Mouse (Mus musculus) stomach, postnatal 0 days (tissue): Measurements from ENCODE around the gene Rgs3. TPM values are rescaled to one million over a fixed set of nuclear protein-coding genes. Genes with fewer than 3 reads are reported as not detected.

Source experiments
- ATAC-seq: fragments of 200-750 bp; cut with Nextera tagmentation; 2 replicates; pipeline ENCODE4 v1.8.0; 2017; ENCODE audit not compliant: low FRiP score, low TSS enrichment
- DNase-seq: peaks from one replicate; pipeline ENCODE4 v3.0.0-alpha.2; 2016; ENCODE audit warnings: low spot score
- H3K27ac ChIP-seq: fragments of 300-500 bp; sonication (generic); replicated peaks from 2 replicates; pipeline ENCODE4 v1.5.1; 2014; ENCODE audit warnings: mild to moderate bottlenecking, control low read depth
- H3K27me3 ChIP-seq: fragments of 300-500 bp; sonication (generic); 2 replicates; pipeline ENCODE4 v1.6.1; 2014; ENCODE audit warnings: low read length; ENCODE audit not compliant: control insufficient read depth, insufficient read depth
- H3K36me3 ChIP-seq: fragments of 300-500 bp; sonication (generic); 2 replicates; pipeline ENCODE4 v1.6.1; 2014; ENCODE audit warnings: low read length, mixed read lengths; ENCODE audit not compliant: control insufficient read depth, insufficient read depth
- H3K4me1 ChIP-seq: fragments of 300-500 bp; sonication (generic); replicated peaks from 2 replicates; pipeline ENCODE4 v1.6.1; 2014; ENCODE audit warnings: antibody characterized with exemption; ENCODE audit not compliant: control insufficient read depth, insufficient read depth
- H3K4me2 ChIP-seq: fragments of 300-500 bp; sonication (generic); replicated peaks from 2 replicates; pipeline ENCODE4 v1.6.1; 2014; ENCODE audit warnings: low read depth, mild to moderate bottlenecking, control low read depth, moderate library complexity
- H3K4me3 ChIP-seq: fragments of 300-500 bp; sonication (generic); 2 replicates; pipeline ENCODE4 v1.5.1; 2014; ENCODE audit warnings: low read depth, low read length, control low read depth
- H3K9ac ChIP-seq: fragments of 300-500 bp; sonication (generic); 2 replicates; pipeline ENCODE4 v1.6.1; 2014; ENCODE audit warnings: mild to moderate bottlenecking, low read length, control low read depth, mixed read lengths
- H3K9me3 ChIP-seq: fragments of 300-500 bp; sonication (generic); 2 replicates; pipeline ENCODE4 v1.6.1; 2016; ENCODE audit warnings: low read length; ENCODE audit not compliant: control insufficient read depth
- CTCF ChIP-seq: IDR thresholded peaks from 2 replicates; pipeline ENCODE4 v1.5.1; 2016; ENCODE audit warnings: antibody characterized with exemption, low read depth, mild to moderate bottlenecking, moderate library complexity
- EP300 ChIP-seq: optimal IDR thresholded peaks from 2 replicates; pipeline ENCODE3; 2016; ENCODE audit warnings: antibody characterized with exemption
- whole genome bisulfite sequencing: fragments of 180-500 bp; shearing (Covaris S2); extraction: QIAGEN DNeasy Blood & Tissue Kit; methylation state at CpG from one replicate; pipeline ENCODE4 v1.1.7; 2014; 5-methylcytosine and 5-hydroxymethylcytosine counted together
- polyA plus RNA-seq: library from polyadenylated mRNA; unstranded; fragments of >200 nt; fragmentation: Nextera tagmentation; extraction: Ambion mirVana; gene quantifications from 2 replicates; pipeline ENCODE4 v1.2.1, GENCODE M21; 2015

The Rgs3 gene
- polyA plus RNA-seq, 1 experiment from 2014 or later = 30.0 TPM

DNA sequence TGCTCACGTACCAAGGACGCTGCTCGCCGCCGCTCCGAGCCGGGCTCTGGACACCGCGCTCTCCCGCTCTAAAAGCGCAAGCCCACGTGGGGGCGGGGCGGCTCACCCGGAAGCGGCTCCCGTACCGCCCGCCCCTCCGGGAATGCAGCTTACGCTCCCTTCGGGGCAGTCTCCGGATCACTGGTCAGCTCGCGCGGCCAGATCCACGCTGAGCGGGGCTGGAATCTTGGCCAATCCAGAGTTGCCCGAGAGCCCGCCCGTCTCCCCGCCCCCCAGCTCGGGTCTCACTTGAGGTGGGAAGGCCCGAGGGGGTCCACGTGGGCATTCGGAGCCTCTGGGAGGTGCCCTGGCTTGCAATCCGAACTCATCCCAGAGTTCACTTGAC lies 39.8 kb upstream of the Rgs3 start, which contains the start of gene Alad:
Gene Alad, minus strand, starts transcription at position 70 of the 385 bp plus-strand sequence.
- Histone ChIP-seq H3K36me3 (peaks cover 3% of the 10 kb centered on the region; the same call in 1 of the 2 replicates), H3K9me3 (no peaks in the 10 kb centered on the region), H3K4me1 (peaks cover 8% of the 10 kb centered on the region), H3K27ac (peak within 1 kb of the TSS; percentile 91), H3K9ac (peak within 1 kb of the TSS; percentile 73), H3K27me3 (no peaks in the 10 kb centered on the region), H3K4me2 (peak within 1 kb of the TSS; percentile 72), H3K4me3 (peak within 1 kb of the TSS; percentile 54)
- DNase-seq (peak; percentile 93), ATAC-seq (peak; percentile 83)
- 1% methylated on average over 37 of the region's 37 CpGs for WGBS
- TF ChIP-seq EP300 (no peak), CTCF (peak; percentile 37; the same call in 1 of the 2 replicates)

DNA sequence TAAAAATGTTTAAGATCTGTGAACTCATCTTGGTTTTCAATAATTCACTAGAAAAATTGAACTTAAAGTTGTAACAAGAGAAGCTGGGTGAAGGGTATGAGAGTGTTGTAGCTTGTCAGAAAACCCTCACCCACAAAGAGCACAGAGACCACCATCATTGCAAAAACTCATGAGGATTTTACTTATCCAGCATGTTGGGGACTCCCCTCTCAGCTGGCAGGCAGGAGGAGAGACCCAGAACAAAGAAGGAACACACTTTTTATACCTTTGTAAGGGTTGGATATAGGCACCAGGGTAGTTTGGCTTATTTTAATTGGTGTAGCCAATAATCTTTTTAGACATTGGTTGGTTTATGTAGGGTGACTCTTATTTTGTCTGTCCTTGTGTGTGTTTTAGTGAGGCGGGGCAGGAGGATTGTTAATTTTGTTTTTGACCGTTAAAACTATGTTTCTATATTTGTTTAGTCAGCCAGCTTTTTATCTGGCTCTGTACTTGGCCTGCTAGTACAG lies 38.7 kb upstream of the Rgs3 start:
- Histone ChIP-seq H3K27me3 (no peaks in the 10 kb centered on the region), H3K36me3 (peaks cover 3% of the 10 kb centered on the region; the same call in 1 of the 2 replicates), H3K27ac (peak overlapping the region; percentile 53; the same call in 1 of the 2 replicates), H3K4me3 (no peak overlapping the region), H3K9me3 (no peaks in the 10 kb centered on the region), H3K9ac (no peak overlapping the region), H3K4me1 (peaks cover 8% of the 10 kb centered on the region), H3K4me2 (no peak overlapping the region)
- DNase-seq (no peak), ATAC-seq (no peak)
- 56% methylated on average over 2 of the region's 2 CpGs for WGBS
- no peak for TF ChIP-seq CTCF
- no peak for TF ChIP-seq EP300

DNA sequence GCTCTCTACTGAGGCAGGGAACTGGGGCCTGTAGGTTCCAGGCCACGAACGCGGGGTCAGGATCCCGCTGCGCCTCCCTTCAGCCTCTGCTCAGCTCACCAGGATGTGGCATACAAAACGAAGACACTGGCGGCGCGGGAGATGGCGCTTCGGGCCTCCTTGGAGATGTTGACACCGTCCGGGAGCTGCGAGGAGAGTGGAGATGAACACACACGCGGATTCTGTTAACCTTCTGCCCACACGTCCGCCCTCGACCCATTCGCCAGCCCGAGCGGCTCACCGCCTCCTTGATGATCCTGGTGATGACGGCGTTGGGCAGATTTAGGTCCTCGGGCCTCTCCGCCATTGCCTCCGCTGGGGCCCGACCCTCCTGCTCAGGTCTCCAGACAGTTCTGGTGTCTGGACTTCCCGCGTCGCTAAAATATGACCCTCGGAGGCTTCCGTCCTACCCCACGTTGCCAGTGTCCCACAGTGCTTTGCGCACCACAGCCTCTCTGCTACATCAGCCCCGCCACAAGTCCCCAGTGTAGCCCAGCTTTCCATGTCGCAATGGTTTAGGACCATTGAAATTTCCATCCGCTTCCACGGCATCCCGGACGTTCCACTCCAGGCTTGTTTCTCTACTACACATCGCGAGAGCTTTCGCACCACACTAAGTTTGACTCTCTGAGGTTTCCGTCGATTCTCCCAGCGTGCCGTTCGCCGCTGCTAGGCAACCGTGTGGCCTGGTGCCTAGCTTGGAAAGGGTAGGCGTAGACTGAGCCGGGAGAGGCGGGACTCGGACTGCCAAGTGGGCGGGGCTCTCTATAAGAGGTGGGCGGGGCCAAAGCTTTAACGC lies 34.8 kb upstream of the Rgs3 start, which contains the start of the genes Pole3 and 4933430I17Rik:
Gene Pole3, minus strand, starts transcription at position 418 of the 838 bp plus-strand sequence.
Gene 4933430I17Rik, plus strand, starts transcription at position 719 of the 838 bp plus-strand sequence.
- TF ChIP-seq CTCF = no peak
- peak; percentile 92 for TF ChIP-seq EP300

DNA sequence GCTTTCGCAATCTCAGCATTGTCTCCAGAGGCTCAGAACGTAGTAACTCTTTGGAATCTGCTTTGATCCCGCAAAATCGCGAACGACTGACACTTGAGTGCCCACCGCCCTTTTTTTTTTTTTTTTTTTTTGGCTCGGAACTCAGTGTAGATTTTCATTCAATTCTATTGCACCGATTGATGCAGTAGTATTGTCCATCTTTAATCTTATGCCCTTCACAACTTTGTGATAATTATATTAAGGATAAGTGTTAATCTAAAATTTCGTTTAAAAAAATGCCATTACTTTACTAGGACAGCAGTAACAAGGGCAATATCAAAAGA lies 34.2 kb upstream of the Rgs3 start:
- 2% methylated on average over 10 of the region's 10 CpGs for WGBS
- ATAC-seq (no peak), DNase-seq (no peak)
- Histone ChIP-seq H3K4me1 (peaks cover 2% of the 10 kb centered on the region; the same call in 1 of the 2 replicates), H3K9ac (no peak overlapping the region), H3K9me3 (no peaks in the 10 kb centered on the region), H3K4me2 (peak overlapping the region; percentile 47), H3K36me3 (peaks cover 3% of the 10 kb centered on the region; the same call in 1 of the 2 replicates), H3K4me3 (peak overlapping the region; percentile 72), H3K27me3 (no peaks in the 10 kb centered on the region), H3K27ac (no peak overlapping the region)
- no peak for TF ChIP-seq EP300
- TF ChIP-seq CTCF = no peak

More for the DNA sequence above, 34.8 kb upstream of the Rgs3 start, which contains the start of the genes Pole3 and 4933430I17Rik:
- Histone ChIP-seq H3K4me1 (peaks cover 2% of the 10 kb centered on the region; the same call in 1 of the 2 replicates), H3K4me3 (peak within 1 kb of the TSS; percentile 72), H3K9me3 (no peaks in the 10 kb centered on the region), H3K9ac (peak within 1 kb of the TSS; percentile 93), H3K36me3 (peaks cover 3% of the 10 kb centered on the region; the same call in 1 of the 2 replicates), H3K27ac (peak within 1 kb of the TSS; percentile 93), H3K27me3 (no peaks in the 10 kb centered on the region), H3K4me2 (peak within 1 kb of the TSS; percentile 84)
- under 1% methylated on average over 53 of the region's 59 CpGs for WGBS
- peak; percentile 97 for DNase-seq
- ATAC-seq = peak; percentile 97

DNA sequence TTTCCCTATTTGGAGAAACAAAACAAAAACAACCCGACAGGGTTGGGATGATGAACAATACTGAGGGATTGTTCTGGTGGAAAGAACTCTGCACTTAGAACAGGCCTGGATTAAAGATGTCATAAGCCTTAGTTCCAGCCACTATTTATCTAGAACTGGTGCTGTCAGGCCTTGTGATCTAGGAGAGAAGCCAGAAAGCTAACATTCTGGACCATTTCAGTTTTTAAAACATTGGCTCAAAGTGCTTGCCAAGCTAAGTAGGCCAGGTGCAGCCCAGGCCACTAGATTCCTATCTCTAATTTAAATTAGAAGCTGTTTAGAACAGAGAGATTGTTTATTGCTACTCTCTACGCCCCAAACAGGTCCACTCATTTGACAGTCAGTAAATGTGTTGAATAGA lies 33.4 kb upstream of the Rgs3 start:
- DNase-seq (no peak), ATAC-seq (no peak)
- Histone ChIP-seq H3K27ac (no peak overlapping the region), H3K9me3 (no peaks in the 10 kb centered on the region), H3K4me2 (no peak overlapping the region), H3K27me3 (no peaks in the 10 kb centered on the region), H3K9ac (no peak overlapping the region), H3K4me3 (no peak overlapping the region), H3K4me1 (peaks cover 2% of the 10 kb centered on the region; the same call in 1 of the 2 replicates), H3K36me3 (peaks cover 3% of the 10 kb centered on the region; the same call in 1 of the 2 replicates)
- WGBS = 61% methylated on average over 2 of the region's 2 CpGs
- no peak for TF ChIP-seq CTCF
- TF ChIP-seq EP300 = no peak
